Mouse (Mus musculus) intestine, embryonic 15.5 days (tissue): ENCODE results near the gene Fktn. TPM values are rescaled to one million over a fixed set of nuclear protein-coding genes. Genes with fewer than 3 reads are reported as not detected.
"Not testable (repeated sequence)": the region's sequence is repeated elsewhere in the genome, so short reads cannot be mapped to it uniquely, and the experiment has no call there.

Experiments
- ATAC-seq: fragments of 200-750 bp; cut with Nextera tagmentation; 2 replicates; pipeline ENCODE4 v1.8.0; 2017; ENCODE audit warnings: moderate TSS enrichment, moderate library complexity
- H3K27ac ChIP-seq: fragments of 300-500 bp; sonication (generic); 2 replicates; pipeline ENCODE4 v1.5.1; 2015; ENCODE audit warnings: mild to moderate bottlenecking, inconsistent platforms
- H3K27me3 ChIP-seq: fragments of 300-500 bp; sonication (generic); replicated peaks from 2 replicates; pipeline ENCODE4 v1.6.1; 2015; ENCODE audit warnings: inconsistent platforms
- H3K36me3 ChIP-seq: fragments of 300-500 bp; sonication (generic); 2 replicates; pipeline ENCODE4 v1.6.1; 2015; ENCODE audit warnings: inconsistent platforms
- H3K4me1 ChIP-seq: fragments of 300-500 bp; sonication (generic); replicated peaks from 2 replicates; pipeline ENCODE4 v1.6.1; 2015; ENCODE audit warnings: inconsistent platforms
- H3K4me2 ChIP-seq: fragments of 300-500 bp; sonication (generic); replicated peaks from 2 replicates; pipeline ENCODE4 v1.6.1; 2015; ENCODE audit warnings: mild to moderate bottlenecking, inconsistent platforms
- H3K4me3 ChIP-seq: fragments of 300-500 bp; sonication (generic); replicated peaks from 2 replicates; pipeline ENCODE4 v1.5.1; 2015; ENCODE audit warnings: inconsistent platforms
- H3K9ac ChIP-seq: fragments of 300-500 bp; sonication (generic); 2 replicates; pipeline ENCODE4 v1.6.1; 2015; ENCODE audit warnings: inconsistent platforms
- H3K9me3 ChIP-seq: fragments of 300-500 bp; sonication (generic); 2 replicates; pipeline ENCODE4 v1.6.1; 2016; ENCODE audit warnings: inconsistent platforms
- WGBS: fragments of 180-500 bp; shearing (Covaris S2); methylation state at CpG from one replicate; pipeline ENCODE4 v1.1.7; 2015; 5-methylcytosine and 5-hydroxymethylcytosine counted together
- polyA plus RNA-seq: library from polyadenylated mRNA; unstranded; fragments of >200 nt; fragmentation: Nextera tagmentation; extraction: Ambion mirVana; gene quantifications from 2 replicates; pipeline ENCODE4 v1.2.1, GENCODE M21; 2015

Gene Fktn
- polyA plus RNA-seq, 1 experiment from 2014 or later, result 15.9 TPM

- not testable (repeated sequence) for H3K27ac ChIP-seq, H3K36me3 ChIP-seq, H3K4me2 ChIP-seq, H3K9ac ChIP-seq, H3K4me1 ChIP-seq, H3K9me3 ChIP-seq, H3K27me3 ChIP-seq, H3K4me3 ChIP-seq, ATAC-seq
- WGBS, result 82% methylated on average over 6 of the region's 6 CpGs
Measured at GRCm38 (mm10) chr4:53806428-53806827, 92.6 kb downstream of the Fktn start.

GRCm38 (mm10) chr4:53818320-53818719, 104.5 kb downstream of the Fktn start:
- Histone ChIP-seq H3K36me3 (no peaks in the 10 kb centered on the region), H3K27me3 (no peaks in the 10 kb centered on the region), H3K9ac (no peak overlapping the region), H3K4me3 (no peak overlapping the region), H3K4me1 (no peaks in the 10 kb centered on the region), H3K9me3 (no peaks in the 10 kb centered on the region), H3K4me2 (no peak overlapping the region), H3K27ac (no peak overlapping the region)
- WGBS, result 41% methylated on average over 5 of the region's 5 CpGs
- ATAC-seq, result no peak

- no peak overlapping the region for H3K27ac ChIP-seq
- no peaks in the 10 kb centered on the region for H3K36me3 ChIP-seq
- no peak overlapping the region for H3K9ac ChIP-seq
- H3K4me3 ChIP-seq, result no peak overlapping the region
- no peaks in the 10 kb centered on the region for H3K27me3 ChIP-seq
- H3K4me1 ChIP-seq, result no peaks in the 10 kb centered on the region
- WGBS, result 45% methylated on average over 6 of the region's 6 CpGs
- no peak overlapping the region for H3K4me2 ChIP-seq
- no peak for ATAC-seq
- H3K9me3 ChIP-seq, result no peaks in the 10 kb centered on the region
Measured at GRCm38 (mm10) chr4:53823697-53824096, 109.9 kb downstream of the Fktn start.

GRCm38 (mm10) chr4:53824831-53825230, 111.0 kb downstream of the Fktn start:
- Histone ChIP-seq H3K4me3 (no peak overlapping the region), H3K27ac (no peak overlapping the region), H3K27me3 (no peaks in the 10 kb centered on the region), H3K9me3 (no peaks in the 10 kb centered on the region), H3K4me1 (no peaks in the 10 kb centered on the region), H3K4me2 (no peak overlapping the region), H3K36me3 (no peaks in the 10 kb centered on the region), H3K9ac (no peak overlapping the region)
- no peak for ATAC-seq
- 29% methylated on average over 4 of the region's 4 CpGs for WGBS

GRCm38 (mm10) chr4:53825821-53826605, 112.2 kb downstream of the Fktn start, which contains the start of gene Tmem38b:
Gene Tmem38b (plus strand): TSS chr4:53826045.
- Histone ChIP-seq H3K4me1 (no peaks in the 10 kb centered on the region), H3K4me2 (peak within 1 kb of the TSS; percentile 78), H3K27ac (no peak within 1 kb of the TSS), H3K27me3 (no peaks in the 10 kb centered on the region), H3K9me3 (no peaks in the 10 kb centered on the region), H3K9ac (peak within 1 kb of the TSS; percentile 65), H3K36me3 (no peaks in the 10 kb centered on the region), H3K4me3 (peak within 1 kb of the TSS; percentile 75)
- peak; percentile 95 for ATAC-seq
- under 1% methylated on average over 55 of the region's 55 CpGs for WGBS

GRCm38 (mm10) chr4:53826641-53827248, 112.9 kb downstream of the Fktn start:
- peak overlapping the region; percentile 65; the same call in 1 of the 2 replicates for H3K9ac ChIP-seq
- no peaks in the 10 kb centered on the region for H3K9me3 ChIP-seq
- H3K4me1 ChIP-seq, result no peaks in the 10 kb centered on the region
- no peak for ATAC-seq
- H3K27me3 ChIP-seq, result no peaks in the 10 kb centered on the region
- no peaks in the 10 kb centered on the region for H3K36me3 ChIP-seq
- peak overlapping the region; percentile 75 for H3K4me3 ChIP-seq
- H3K27ac ChIP-seq, result no peak overlapping the region
- WGBS, result 9% methylated on average over 11 of the region's 11 CpGs
- peak overlapping the region; percentile 78 for H3K4me2 ChIP-seq

Other genes starting within 250 kb of the Fktn start
- gene Fsd1l, start 82.5 kb upstream of the Fktn start, polyA plus RNA-seq, result 11.9 and 15.0 TPM in 2 replicates
- 0.05 TPM in 1 of 2 replicates, not detected in the other for gene Tal2, start 65.7 kb downstream of the Fktn start, polyA plus RNA-seq
- 7.6 and 7.9 TPM in 2 replicates for gene Tmem38b, start 112.0 kb downstream of the Fktn start, polyA plus RNA-seq